Mouse (Mus musculus) kidney, embryonic 15.5 days (tissue): ENCODE measurements around the gene RPS10-NUDT3. TPM values are rescaled to one million over a fixed set of nuclear protein-coding genes. Genes with fewer than 3 reads are reported as not detected.

Experiments
- ATAC-seq: fragments of 200-750 bp; cut with Nextera tagmentation; replicated peaks from 2 replicates; pipeline ENCODE4 v1.8.0; 2017; ENCODE audit warnings: moderate TSS enrichment; ENCODE audit not compliant: low FRiP score
- H3K27ac ChIP-seq: fragments of 300-500 bp; sonication (generic); 2 replicates; pipeline ENCODE4 v1.5.1; 2015; ENCODE audit warnings: mild to moderate bottlenecking, inconsistent platforms
- H3K27me3 ChIP-seq: fragments of 300-500 bp; sonication (generic); 2 replicates; pipeline ENCODE4 v1.6.1; 2015; ENCODE audit warnings: inconsistent platforms
- H3K36me3 ChIP-seq: fragments of 300-500 bp; sonication (generic); 2 replicates; pipeline ENCODE4 v1.6.1; 2015; ENCODE audit warnings: inconsistent platforms
- H3K4me1 ChIP-seq: fragments of 300-500 bp; sonication (generic); 2 replicates; pipeline ENCODE4 v1.6.1; 2015; ENCODE audit warnings: inconsistent platforms
- H3K4me2 ChIP-seq: fragments of 300-500 bp; sonication (generic); 2 replicates; pipeline ENCODE4 v1.6.1; 2015; ENCODE audit warnings: moderate library complexity, mild to moderate bottlenecking, inconsistent platforms
- H3K4me3 ChIP-seq: fragments of 300-500 bp; sonication (generic); replicated peaks from 2 replicates; pipeline ENCODE4 v1.5.1; 2015; ENCODE audit warnings: mild to moderate bottlenecking, inconsistent platforms
- H3K9ac ChIP-seq: fragments of 300-500 bp; sonication (generic); 2 replicates; pipeline ENCODE4 v1.6.1; 2015; ENCODE audit warnings: mild to moderate bottlenecking, inconsistent platforms
- H3K9me3 ChIP-seq: fragments of 300-500 bp; sonication (generic); replicated peaks from 2 replicates; pipeline ENCODE4 v1.6.1; 2016; ENCODE audit warnings: inconsistent platforms
- WGBS: fragments of 180-500 bp; shearing (Covaris S2); methylation state at CpG from one replicate; pipeline ENCODE4 v1.1.7; 2015; ENCODE audit warnings: mixed read lengths; 5-methylcytosine and 5-hydroxymethylcytosine counted together
- polyA plus RNA-seq: library from polyadenylated mRNA; unstranded; fragments of >200 nt; fragmentation: Nextera tagmentation; extraction: Ambion mirVana; gene quantifications from 2 replicates; pipeline ENCODE4 v1.2.1, GENCODE M21; 2015

The RPS10-NUDT3 gene
- polyA plus RNA-seq, 1 experiment from 2014 or later: not detected

- WGBS: under 1% methylated on average over 39 of the region's 39 CpGs
- peak; percentile 13 for ATAC-seq
- Histone ChIP-seq H3K4me2 (peak overlapping the region; percentile 90), H3K27ac (peak overlapping the region; percentile 98), H3K4me1 (peaks cover 46% of the 10 kb centered on the region), H3K27me3 (no peaks in the 10 kb centered on the region), H3K36me3 (peaks cover 3% of the 10 kb centered on the region; the same call in 1 of the 2 replicates), H3K4me3 (peak overlapping the region; percentile 86), H3K9ac (peak overlapping the region; percentile 90), H3K9me3 (no peaks in the 10 kb centered on the region)
Observed at GRCm38 (mm10) chr17:27555075-27555511, 79.9 kb downstream of the RPS10-NUDT3 start.

DNA sequence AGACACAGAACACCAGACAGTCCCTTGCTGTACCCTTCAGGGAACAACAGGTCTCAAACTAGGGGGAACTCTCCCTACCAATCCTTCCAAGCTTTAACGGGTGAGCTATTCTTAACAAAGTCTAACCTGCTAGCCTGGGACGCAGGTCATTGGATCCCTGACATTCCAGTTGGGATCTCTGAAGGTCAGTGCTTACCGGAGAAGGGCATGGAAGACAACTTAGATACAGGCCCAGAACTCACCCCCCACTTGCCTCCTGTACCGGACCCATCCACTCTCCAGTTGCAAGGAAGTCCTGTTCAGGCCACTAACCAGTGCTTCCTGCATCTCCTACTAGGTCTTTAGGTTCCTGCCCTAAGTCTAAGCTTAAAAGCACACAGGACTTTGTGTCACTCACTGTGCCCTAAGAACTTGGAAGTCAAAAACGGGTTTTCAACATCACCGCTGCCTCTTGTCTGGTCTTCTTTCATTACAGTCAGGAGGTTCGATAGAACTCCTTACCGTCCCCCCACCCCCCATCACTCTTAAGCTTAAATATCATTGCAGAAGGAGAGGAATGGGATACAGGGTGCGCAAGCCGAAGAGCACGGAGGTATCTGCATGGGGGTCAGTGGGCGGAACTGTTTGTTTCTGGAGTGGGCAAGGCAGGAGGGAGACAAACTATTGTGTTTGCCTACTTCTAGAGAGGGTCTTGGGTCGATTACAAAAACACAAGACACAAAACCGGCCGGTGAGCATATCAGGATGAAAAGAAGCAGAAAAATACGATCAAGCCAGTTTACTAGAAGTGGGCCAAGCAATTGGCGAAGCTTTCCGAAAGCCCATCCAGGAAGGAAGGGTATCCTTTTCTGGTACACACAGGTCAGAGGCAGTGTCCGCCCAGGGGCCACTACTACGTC, 80.7 kb downstream of the RPS10-NUDT3 start:
- Histone ChIP-seq H3K4me1 (peaks cover 45% of the 10 kb centered on the region), H3K27ac (peak overlapping the region; percentile 98), H3K4me3 (peak overlapping the region; percentile 86), H3K4me2 (peak overlapping the region; percentile 90), H3K27me3 (no peaks in the 10 kb centered on the region), H3K9ac (peak overlapping the region; percentile 90), H3K9me3 (no peaks in the 10 kb centered on the region), H3K36me3 (no peaks in the 10 kb centered on the region)
- 48% methylated on average over 20 of the region's 20 CpGs for WGBS
- no peak for ATAC-seq

- Histone ChIP-seq H3K9ac (no peak overlapping the region), H3K27me3 (no peaks in the 10 kb centered on the region), H3K4me1 (peaks cover 31% of the 10 kb centered on the region), H3K36me3 (no peaks in the 10 kb centered on the region), H3K9me3 (no peaks in the 10 kb centered on the region), H3K27ac (no peak overlapping the region), H3K4me2 (no peak overlapping the region), H3K4me3 (no peak overlapping the region)
- 79% methylated on average over 23 of the region's 23 CpGs for WGBS
- no peak for ATAC-seq
Observed at GRCm38 (mm10) chr17:27552215-27553201, 82.5 kb downstream of the RPS10-NUDT3 start.

DNA sequence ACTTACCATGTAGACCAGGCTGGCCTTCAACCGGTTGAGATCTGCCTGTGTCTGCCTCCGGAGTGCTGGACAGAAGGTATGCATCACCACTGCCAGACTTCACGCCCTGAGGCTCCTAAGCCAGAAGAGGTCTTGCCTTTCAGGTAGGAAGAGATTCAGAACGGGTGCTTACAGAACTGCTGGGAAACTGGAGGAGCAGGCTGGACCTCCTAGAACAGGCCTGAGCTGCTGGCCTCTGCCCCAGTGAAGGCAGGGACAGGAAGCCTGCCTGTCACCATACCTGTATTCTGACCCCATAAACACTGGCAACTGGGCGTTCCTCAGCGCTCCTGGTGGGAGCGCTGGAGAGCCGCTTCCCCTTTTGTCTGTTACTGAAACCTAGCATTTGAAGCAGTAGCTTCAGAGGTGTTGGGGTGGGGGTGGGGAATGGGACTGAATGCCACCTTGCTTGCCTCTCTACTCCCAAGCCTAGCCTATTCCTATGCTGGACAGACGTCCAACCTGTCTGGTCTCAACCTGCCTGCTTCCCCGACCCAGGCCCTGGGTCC, 83.6 kb downstream of the RPS10-NUDT3 start:
- H3K9ac ChIP-seq: no peak overlapping the region
- H3K4me1 ChIP-seq: peaks cover 34% of the 10 kb centered on the region
- H3K27ac ChIP-seq: no peak overlapping the region
- WGBS: 63% methylated on average over 10 of the region's 10 CpGs
- no peaks in the 10 kb centered on the region for H3K27me3 ChIP-seq
- H3K9me3 ChIP-seq: no peaks in the 10 kb centered on the region
- ATAC-seq: no peak
- H3K4me3 ChIP-seq: no peak overlapping the region
- no peaks in the 10 kb centered on the region for H3K36me3 ChIP-seq
- H3K4me2 ChIP-seq: no peak overlapping the region

DNA sequence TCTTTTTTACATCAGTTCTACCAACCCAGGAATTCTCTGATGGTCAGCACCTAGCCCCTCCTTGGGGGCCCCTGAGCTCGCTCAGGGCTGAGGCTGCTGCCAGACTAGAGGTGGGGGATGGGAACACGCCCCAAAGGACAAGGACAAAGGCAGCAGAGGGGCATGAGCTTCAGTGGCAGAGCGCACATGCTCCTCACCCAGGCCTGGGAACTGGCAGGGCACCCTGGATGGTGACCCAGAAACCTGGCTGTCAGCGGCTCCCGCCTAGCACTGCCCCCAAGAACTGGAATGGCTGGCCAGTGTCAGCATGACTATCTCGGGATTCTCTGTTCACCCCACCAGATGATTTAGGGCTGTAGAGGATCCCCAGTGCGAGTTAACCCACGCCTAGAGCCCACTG, 85.8 kb downstream of the RPS10-NUDT3 start:
- WGBS: 48% methylated on average over 8 of the region's 8 CpGs

GRCm38 (mm10) chr17:27547253-27547868, 87.7 kb downstream of the RPS10-NUDT3 start:
- Histone ChIP-seq H3K4me2 (no peak overlapping the region), H3K4me1 (peaks cover 22% of the 10 kb centered on the region), H3K9ac (no peak overlapping the region), H3K36me3 (no peaks in the 10 kb centered on the region), H3K27me3 (no peaks in the 10 kb centered on the region), H3K9me3 (no peaks in the 10 kb centered on the region), H3K4me3 (no peak overlapping the region), H3K27ac (no peak overlapping the region)
- 62% methylated on average over 9 of the region's 9 CpGs for WGBS
- no peak for ATAC-seq

More for the DNA sequence above, 85.8 kb downstream of the RPS10-NUDT3 start:
- peaks cover 19% of the 10 kb centered on the region for H3K4me1 ChIP-seq
- H3K9ac ChIP-seq: no peak overlapping the region
- no peak overlapping the region for H3K4me2 ChIP-seq
- H3K9me3 ChIP-seq: no peaks in the 10 kb centered on the region
- 0 out of 2 replicates have a peak overlapping the region, but pooled peaks have one; percentile 3 for H3K27ac ChIP-seq
- ATAC-seq: no peak
- no peaks in the 10 kb centered on the region for H3K27me3 ChIP-seq
- no peak overlapping the region for H3K4me3 ChIP-seq
- H3K36me3 ChIP-seq: no peaks in the 10 kb centered on the region

DNA sequence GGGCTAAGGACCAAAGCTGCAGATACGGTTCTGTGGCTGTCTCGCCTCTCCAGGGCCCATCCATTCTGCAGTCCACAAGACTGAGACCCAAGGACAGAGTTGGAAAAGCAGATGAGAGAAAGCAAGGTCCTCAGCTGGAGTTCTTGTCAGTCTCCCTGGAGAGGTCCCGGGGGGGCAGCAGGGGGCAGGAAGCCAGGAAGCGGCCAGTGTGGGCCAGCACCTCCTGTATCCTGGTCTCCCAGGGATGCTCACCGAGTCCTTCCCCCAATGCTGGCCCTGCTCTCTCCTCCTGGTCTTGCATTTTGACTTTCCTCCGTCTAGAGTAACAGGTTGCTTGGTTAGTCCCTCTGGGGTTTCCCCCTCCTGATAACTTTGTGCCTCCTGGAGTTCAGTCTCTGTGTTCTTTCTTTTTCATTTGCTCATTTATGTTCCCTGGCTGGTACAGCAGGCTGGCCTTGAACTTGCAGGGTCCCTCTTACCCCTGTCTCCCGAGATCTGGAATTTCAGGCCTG, 88.4 kb downstream of the RPS10-NUDT3 start:
- Histone ChIP-seq H3K27me3 (no peaks in the 10 kb centered on the region), H3K27ac (no peak overlapping the region), H3K36me3 (no peaks in the 10 kb centered on the region), H3K4me1 (peaks cover 22% of the 10 kb centered on the region), H3K4me3 (no peak overlapping the region), H3K9me3 (no peaks in the 10 kb centered on the region), H3K4me2 (no peak overlapping the region), H3K9ac (no peak overlapping the region)
- ATAC-seq: no peak
- 63% methylated on average over 7 of the region's 7 CpGs for WGBS

- H3K4me3 ChIP-seq: no peak overlapping the region
- no peak for ATAC-seq
- 45% methylated on average over 12 of the region's 12 CpGs for WGBS
Observed at GRCm38 (mm10) chr17:27545991-27546390, 89.0 kb downstream of the RPS10-NUDT3 start.

DNA sequence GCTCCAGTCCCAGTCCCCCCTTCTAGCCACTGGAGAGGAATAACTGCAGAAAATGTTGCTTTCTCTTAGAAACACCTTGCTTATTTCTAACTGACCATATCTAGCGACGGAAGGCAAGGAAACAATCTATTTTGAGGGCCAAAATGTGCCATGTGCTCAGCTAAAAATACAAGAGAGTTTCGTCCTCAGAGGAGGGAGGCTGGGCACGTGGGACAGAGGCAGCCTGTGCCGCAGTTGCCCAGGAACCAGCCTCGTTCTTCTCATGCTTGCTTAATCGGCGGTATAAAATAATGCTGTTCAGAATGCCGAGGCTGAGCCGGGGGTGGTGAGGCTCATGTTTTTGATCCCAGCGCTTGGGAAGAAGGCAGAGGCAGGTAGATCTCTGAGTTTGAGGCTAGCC, 90.5 kb downstream of the RPS10-NUDT3 start:
- WGBS: 87% methylated on average over 11 of the region's 11 CpGs
- Histone ChIP-seq H3K36me3 (no peaks in the 10 kb centered on the region), H3K4me3 (no peak overlapping the region), H3K27me3 (no peaks in the 10 kb centered on the region), H3K4me1 (peaks cover 20% of the 10 kb centered on the region), H3K9me3 (no peaks in the 10 kb centered on the region), H3K27ac (no peak overlapping the region), H3K4me2 (no peak overlapping the region), H3K9ac (no peak overlapping the region)
- no peak for ATAC-seq

More at GRCm38 (mm10) chr17:27545991-27546390, 89.0 kb downstream of the RPS10-NUDT3 start:
- no peak overlapping the region for H3K27ac ChIP-seq
- no peaks in the 10 kb centered on the region for H3K27me3 ChIP-seq
- no peak overlapping the region for H3K9ac ChIP-seq
- no peaks in the 10 kb centered on the region for H3K9me3 ChIP-seq
- H3K4me2 ChIP-seq: no peak overlapping the region
- no peaks in the 10 kb centered on the region for H3K36me3 ChIP-seq
- peaks cover 22% of the 10 kb centered on the region for H3K4me1 ChIP-seq

- Histone ChIP-seq H3K9me3 (no peaks in the 10 kb centered on the region), H3K36me3 (no peaks in the 10 kb centered on the region), H3K4me3 (no peak overlapping the region), H3K27me3 (no peaks in the 10 kb centered on the region), H3K27ac (no peak overlapping the region), H3K4me1 (0 out of 2 replicates have a peak, but pooled peaks cover 13% of the 10 kb centered on the region), H3K4me2 (no peak overlapping the region), H3K9ac (no peak overlapping the region)
- WGBS: 74% methylated on average over 3 of the region's 3 CpGs
- ATAC-seq: no peak
Observed at GRCm38 (mm10) chr17:27541984-27542383, 93.0 kb downstream of the RPS10-NUDT3 start.

GRCm38 (mm10) chr17:27541261-27541660, 93.8 kb downstream of the RPS10-NUDT3 start:
- no peak for ATAC-seq
- 68% methylated on average over 2 of the region's 2 CpGs for WGBS
- H3K36me3 ChIP-seq: no peaks in the 10 kb centered on the region
- H3K4me1 ChIP-seq: 0 out of 2 replicates have a peak, but pooled peaks cover 9% of the 10 kb centered on the region
- H3K4me3 ChIP-seq: no peak overlapping the region
- no peaks in the 10 kb centered on the region for H3K9me3 ChIP-seq
- H3K4me2 ChIP-seq: no peak overlapping the region
- no peaks in the 10 kb centered on the region for H3K27me3 ChIP-seq
- H3K9ac ChIP-seq: no peak overlapping the region
- H3K27ac ChIP-seq: no peak overlapping the region
